Mouse (Mus musculus) thymus, adult 2 months (tissue): ENCODE measurements around the gene Nptxr.

ENCODE experiments used
- CTCF ChIP-seq: fragments of 200-500 bp; IDR thresholded peaks from 2 replicates; pipeline ENCODE4 v1.5.1; 2012; ENCODE audit warnings: mild to moderate bottlenecking, control low read depth, low read length, moderate library complexity, borderline replicate concordance; ENCODE audit not compliant: control insufficient read depth, poor library complexity, insufficient read depth; ENCODE audit errors: extremely low read depth
- POLR2A ChIP-seq: fragments of 200-500 bp; IDR thresholded peaks from 2 replicates; pipeline ENCODE4 v1.6.1; 2012; ENCODE audit warnings: mild to moderate bottlenecking, low read length, control low read depth, moderate library complexity; ENCODE audit not compliant: control insufficient read depth, poor library complexity, insufficient read depth; ENCODE audit errors: extremely low read depth

GRCm38 (mm10) chr15:79767327-79767961 lies 37.1 kb downstream of the Nptxr start:
- TF ChIP-seq CTCF = no peak
- no peak for TF ChIP-seq POLR2A
